Mouse (Mus musculus): ENCODE data around the gene Macrod2. TPM values are rescaled to one million over a fixed set of nuclear protein-coding genes. Genes with fewer than 3 reads are reported as not detected.

Macrod2 gene
- polyA plus RNA-seq, 1 experiment: 0.95 TPM

DNA sequence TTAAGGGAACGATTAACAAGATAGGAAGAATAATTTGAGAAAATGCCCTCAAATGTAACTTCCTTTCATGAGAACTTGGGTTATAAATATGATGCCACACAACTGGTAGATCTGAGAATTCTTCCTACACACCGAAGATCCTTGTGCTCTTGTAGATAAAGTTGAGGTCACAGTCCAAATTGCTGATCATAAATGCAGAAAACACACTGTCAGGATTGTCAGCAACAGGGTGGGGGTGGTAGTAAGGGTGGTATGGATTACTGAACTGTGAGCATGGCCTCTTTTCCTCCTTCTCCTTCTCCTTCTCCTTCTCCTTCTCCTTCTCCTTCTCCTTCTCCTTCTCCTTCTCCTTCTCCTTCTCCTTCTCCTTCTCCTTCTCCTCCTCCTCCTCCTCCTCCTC is 852.6 kb downstream of the Macrod2 start:
- no peak overlapping the region for H3ac ChIP-seq (ENCODE audit: control insufficient read depth, insufficient read length, low read depth)
- H3K79me2 ChIP-seq (ENCODE audit: control insufficient read depth, insufficient read depth): no peaks in the 10 kb centered on the region
- H3K79me3 ChIP-seq (ENCODE audit: low read depth): no peaks in the 10 kb centered on the region
- no peak for TF ChIP-seq USF1 (IDR thresholded peaks at IDR 0.05; ENCODE audit: low read depth)
- TF ChIP-seq MYOG (IDR thresholded peaks at IDR 0.05; ENCODE audit: control insufficient read depth, extremely low read depth, insufficient read length): no peak
- TF ChIP-seq MYOD1 (IDR thresholded peaks at IDR 0.05; ENCODE audit: control insufficient read depth, insufficient read length, low read depth): no peak
- TF ChIP-seq CTCF (IDR thresholded peaks at IDR 0.05; ENCODE audit: control insufficient read depth, insufficient read depth, insufficient read length): no peak
- no peak for TF ChIP-seq MAX (IDR thresholded peaks at IDR 0.05)
- TF ChIP-seq CEBPB (IDR thresholded peaks at IDR 0.05; ENCODE audit: low read depth): no peak
- no peak for TF ChIP-seq FOSL1 (IDR thresholded peaks at IDR 0.05; ENCODE audit: insufficient read depth, low read length, poor library complexity, severe bottlenecking)
- H3K27me3 ChIP-seq (ENCODE audit: control insufficient read depth, insufficient read depth, insufficient read length): no peaks in the 10 kb centered on the region
- H3K36me3 ChIP-seq (ENCODE audit: control insufficient read depth, insufficient read depth): no peaks in the 10 kb centered on the region
- H3K4me3 ChIP-seq (ENCODE audit: insufficient read depth, poor library complexity, severe bottlenecking): no peak overlapping the region

DNA sequence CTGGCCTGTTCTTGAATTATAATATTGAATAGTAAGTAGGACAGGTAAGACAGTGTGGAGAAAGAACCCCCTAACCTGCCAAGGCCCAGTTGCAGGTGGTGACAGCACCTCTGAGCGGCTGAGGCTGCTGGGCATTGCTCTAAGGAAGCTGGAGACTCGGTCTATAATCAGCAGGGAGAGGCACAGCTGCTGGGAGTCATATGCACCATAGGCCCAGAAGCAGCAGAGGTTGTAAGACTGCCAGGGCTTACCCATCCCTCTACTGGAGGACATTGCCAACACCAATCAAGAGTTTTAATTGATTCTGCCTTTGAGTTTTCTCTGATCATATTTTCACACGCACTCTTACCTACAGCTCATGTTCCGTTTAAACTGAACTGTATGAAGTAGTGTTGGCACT is 869.5 kb downstream of the Macrod2 start:
- no peaks in the 10 kb centered on the region for H3K79me2 ChIP-seq (ENCODE audit: control insufficient read depth, insufficient read depth)
- no peak overlapping the region for H3K4me3 ChIP-seq (ENCODE audit: insufficient read depth, poor library complexity, severe bottlenecking)
- TF ChIP-seq MAX (IDR thresholded peaks at IDR 0.05) (no peak), CTCF (IDR thresholded peaks at IDR 0.05; ENCODE audit: control insufficient read depth, insufficient read depth, insufficient read length) (no peak), MYOD1 (IDR thresholded peaks at IDR 0.05; ENCODE audit: control insufficient read depth, insufficient read length, low read depth) (no peak), FOSL1 (IDR thresholded peaks at IDR 0.05; ENCODE audit: insufficient read depth, low read length, poor library complexity, severe bottlenecking) (no peak), USF1 (IDR thresholded peaks at IDR 0.05; ENCODE audit: low read depth) (no peak), CEBPB (IDR thresholded peaks at IDR 0.05; ENCODE audit: low read depth) (no peak), MYOG (IDR thresholded peaks at IDR 0.05; ENCODE audit: control insufficient read depth, extremely low read depth, insufficient read length) (no peak)
- H3K79me3 ChIP-seq (ENCODE audit: low read depth): no peaks in the 10 kb centered on the region
- H3ac ChIP-seq (ENCODE audit: control insufficient read depth, insufficient read length, low read depth): no peak overlapping the region
- H3K27me3 ChIP-seq (ENCODE audit: control insufficient read depth, insufficient read depth, insufficient read length): no peaks in the 10 kb centered on the region
- H3K36me3 ChIP-seq (ENCODE audit: control insufficient read depth, insufficient read depth): no peaks in the 10 kb centered on the region

GRCm38 (mm10) chr2:141266591-141266990 is 871.5 kb downstream of the Macrod2 start:
- H3K79me2 ChIP-seq (ENCODE audit: control insufficient read depth, insufficient read depth): no peaks in the 10 kb centered on the region
- H3ac ChIP-seq (ENCODE audit: control insufficient read depth, insufficient read length, low read depth): no peak overlapping the region
- no peaks in the 10 kb centered on the region for H3K79me3 ChIP-seq (ENCODE audit: low read depth)
- TF ChIP-seq CEBPB (IDR thresholded peaks at IDR 0.05; ENCODE audit: low read depth) (no peak), MYOD1 (IDR thresholded peaks at IDR 0.05; ENCODE audit: control insufficient read depth, insufficient read length, low read depth) (no peak), MAX (IDR thresholded peaks at IDR 0.05) (no peak)
- H3K4me3 ChIP-seq (ENCODE audit: insufficient read depth, poor library complexity, severe bottlenecking): no peak overlapping the region
- no peaks in the 10 kb centered on the region for H3K27me3 ChIP-seq (ENCODE audit: control insufficient read depth, insufficient read depth, insufficient read length)
- no peaks in the 10 kb centered on the region for H3K36me3 ChIP-seq (ENCODE audit: control insufficient read depth, insufficient read depth)

GRCm38 (mm10) chr2:141271541-141271940 is 876.4 kb downstream of the Macrod2 start:
- Histone ChIP-seq H3K4me3 (ENCODE audit: insufficient read depth, poor library complexity, severe bottlenecking) (no peak overlapping the region), H3ac (ENCODE audit: control insufficient read depth, insufficient read length, low read depth) (no peak overlapping the region), H3K79me3 (ENCODE audit: low read depth) (no peaks in the 10 kb centered on the region), H3K27me3 (ENCODE audit: control insufficient read depth, insufficient read depth, insufficient read length) (no peaks in the 10 kb centered on the region), H3K36me3 (ENCODE audit: control insufficient read depth, insufficient read depth) (no peaks in the 10 kb centered on the region), H3K79me2 (ENCODE audit: control insufficient read depth, insufficient read depth) (no peaks in the 10 kb centered on the region)
- TF ChIP-seq CEBPB (IDR thresholded peaks at IDR 0.05; ENCODE audit: low read depth): peak; percentile 46
- TF ChIP-seq MYOD1 (IDR thresholded peaks at IDR 0.05; ENCODE audit: control insufficient read depth, insufficient read length, low read depth): no peak
- no peak for TF ChIP-seq FOSL1 (IDR thresholded peaks at IDR 0.05; ENCODE audit: insufficient read depth, low read length, poor library complexity, severe bottlenecking)

GRCm38 (mm10) chr2:141272966-141273365 is 877.9 kb downstream of the Macrod2 start:
- Histone ChIP-seq H3K79me3 (ENCODE audit: low read depth) (no peaks in the 10 kb centered on the region), H3K79me2 (ENCODE audit: control insufficient read depth, insufficient read depth) (no peaks in the 10 kb centered on the region), H3K27me3 (ENCODE audit: control insufficient read depth, insufficient read depth, insufficient read length) (no peaks in the 10 kb centered on the region), H3ac (ENCODE audit: control insufficient read depth, insufficient read length, low read depth) (no peak overlapping the region), H3K4me3 (ENCODE audit: insufficient read depth, poor library complexity, severe bottlenecking) (no peak overlapping the region), H3K36me3 (ENCODE audit: control insufficient read depth, insufficient read depth) (no peaks in the 10 kb centered on the region)
- TF ChIP-seq USF1 (IDR thresholded peaks at IDR 0.05; ENCODE audit: low read depth) (no peak), CEBPB (IDR thresholded peaks at IDR 0.05; ENCODE audit: low read depth) (no peak), MYOG (IDR thresholded peaks at IDR 0.05; ENCODE audit: control insufficient read depth, extremely low read depth, insufficient read length) (no peak), FOSL1 (IDR thresholded peaks at IDR 0.05; ENCODE audit: insufficient read depth, low read length, poor library complexity, severe bottlenecking) (no peak), CTCF (IDR thresholded peaks at IDR 0.05; ENCODE audit: control insufficient read depth, insufficient read depth, insufficient read length) (no peak), MAX (IDR thresholded peaks at IDR 0.05) (no peak), MYOD1 (IDR thresholded peaks at IDR 0.05; ENCODE audit: control insufficient read depth, insufficient read length, low read depth) (no peak)

DNA sequence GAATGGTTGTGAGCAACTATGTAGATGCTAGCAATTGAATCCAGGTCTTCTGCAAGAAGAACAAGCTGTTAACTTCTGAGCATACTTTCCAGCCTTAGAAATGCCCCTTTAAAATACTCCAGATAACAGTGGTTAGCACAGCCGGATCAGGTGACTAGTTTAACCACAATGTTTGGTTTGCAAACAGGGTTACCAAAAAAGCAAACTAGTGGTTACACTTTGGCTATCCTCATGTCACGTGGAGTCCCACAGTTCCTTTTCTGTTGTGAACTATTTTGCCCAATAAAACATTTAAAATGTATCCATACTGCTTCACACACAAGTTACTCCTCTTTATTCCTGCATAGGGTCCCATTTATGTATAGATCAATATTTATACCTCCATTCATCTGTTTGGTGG is 879.2 kb downstream of the Macrod2 start:
- H3K36me3 ChIP-seq (ENCODE audit: control insufficient read depth, insufficient read depth): no peaks in the 10 kb centered on the region
- no peaks in the 10 kb centered on the region for H3K79me3 ChIP-seq (ENCODE audit: low read depth)
- H3K4me3 ChIP-seq (ENCODE audit: insufficient read depth, poor library complexity, severe bottlenecking): no peak overlapping the region
- TF ChIP-seq MYOG (IDR thresholded peaks at IDR 0.05; ENCODE audit: control insufficient read depth, extremely low read depth, insufficient read length) (no peak), USF1 (IDR thresholded peaks at IDR 0.05; ENCODE audit: low read depth) (peak; percentile 89)
- no peaks in the 10 kb centered on the region for H3K27me3 ChIP-seq (ENCODE audit: control insufficient read depth, insufficient read depth, insufficient read length)
- H3K79me2 ChIP-seq (ENCODE audit: control insufficient read depth, insufficient read depth): no peaks in the 10 kb centered on the region
- H3ac ChIP-seq (ENCODE audit: control insufficient read depth, insufficient read length, low read depth): no peak overlapping the region

Data from C2C12 (cell line).